Mouse (Mus musculus) CD4-positive helper T cell, adult 2 months (primary cell): ENCODE measurements around the gene Socs5.

ENCODE experiments used
- DNase-seq: peaks from one replicate; pipeline ENCODE4 v3.0.0-alpha.2; 2012; ENCODE audit warnings: low read depth, missing footprints, low spot score

Socs5 gene

GRCm38 (mm10) chr17:87108507-87109292, 1.2 kb downstream of the Socs5 start:
- DNase-seq = no peak

DNA sequence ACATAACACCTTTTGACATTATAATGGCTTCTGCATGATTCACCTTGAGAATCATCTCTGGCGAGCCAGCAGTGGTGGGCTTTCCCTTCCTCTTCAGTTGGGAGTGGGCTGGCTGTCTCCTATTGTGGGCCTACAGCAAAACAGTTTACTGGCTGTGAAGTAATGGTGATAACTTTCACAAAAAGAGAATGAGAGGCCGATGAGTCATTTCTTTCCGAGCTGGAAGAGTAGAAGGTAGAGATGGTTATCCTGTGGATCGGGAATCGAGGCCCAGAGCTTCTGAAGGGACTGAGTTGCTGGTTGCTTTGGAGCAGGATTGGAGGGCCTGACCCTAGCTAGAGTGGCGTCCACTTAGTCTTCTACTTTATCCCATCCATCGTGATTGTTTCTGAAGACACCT, 2.0 kb downstream of the Socs5 start:
- DNase-seq = no peak

DNA sequence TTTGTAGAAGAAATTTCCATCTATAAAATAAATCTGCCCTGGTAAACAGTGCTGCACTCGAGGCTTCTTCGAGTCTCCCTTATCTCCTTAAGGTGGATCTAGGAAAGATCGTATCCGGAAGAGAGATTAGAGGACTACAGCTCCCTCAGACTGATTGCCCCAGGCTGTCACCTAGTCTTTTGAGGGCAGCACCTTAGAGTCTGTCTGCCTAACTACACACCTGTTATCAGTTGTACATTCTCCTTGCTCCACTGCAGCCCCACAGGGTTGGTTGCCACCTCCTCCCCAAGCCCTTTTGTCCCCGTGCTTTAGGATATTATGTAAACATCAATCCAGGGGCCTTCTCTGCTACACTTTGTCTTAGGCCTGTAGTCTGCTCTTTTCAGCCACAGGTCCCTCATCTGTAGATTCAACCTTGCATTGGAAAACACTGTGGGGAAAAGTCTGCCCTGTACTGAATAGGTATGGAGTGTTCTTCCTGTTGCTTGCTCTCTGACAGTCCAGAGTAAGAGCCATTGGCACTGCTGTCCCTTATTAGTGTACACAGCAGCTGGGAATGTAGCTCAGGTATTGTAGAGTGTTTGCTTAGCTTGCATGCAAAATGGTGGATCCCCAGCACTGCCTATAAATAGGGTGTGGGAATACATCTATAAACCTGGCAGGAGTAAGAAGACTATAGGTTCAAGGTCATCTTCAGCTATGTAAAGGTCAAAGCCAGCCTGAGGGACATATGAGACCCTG, 5.5 kb downstream of the Socs5 start:
- DNase-seq = no peak

GRCm38 (mm10) chr17:87115615-87116014, 8.1 kb downstream of the Socs5 start:
- no peak for DNase-seq

DNA sequence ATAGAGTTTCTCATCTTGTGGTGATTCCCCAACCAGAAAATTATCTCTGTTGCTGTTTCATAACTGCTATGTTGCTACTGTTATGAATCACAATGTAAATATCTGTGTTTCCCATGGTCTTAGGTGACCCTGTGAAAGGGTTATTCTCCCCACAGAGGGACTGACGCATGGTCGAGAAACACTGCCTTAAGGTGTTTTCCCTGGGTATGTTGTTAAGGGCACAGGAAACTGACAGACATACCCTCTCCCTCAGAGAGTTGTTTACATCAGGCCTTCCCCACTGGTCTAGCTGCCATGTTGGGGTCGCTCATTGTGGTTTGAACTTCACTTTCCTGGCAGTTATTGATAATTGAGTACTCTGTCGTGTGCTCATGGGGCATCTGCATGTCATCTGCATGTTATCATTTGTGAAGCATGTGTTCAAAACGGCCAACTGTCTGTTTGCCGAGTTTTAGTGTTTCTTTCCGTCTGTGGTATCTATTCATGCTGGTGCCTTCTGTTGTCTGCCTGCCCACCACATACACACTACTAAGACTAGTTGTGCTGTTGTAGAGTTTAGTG, 11.6 kb downstream of the Socs5 start:
- DNase-seq = peak; percentile 65

DNA sequence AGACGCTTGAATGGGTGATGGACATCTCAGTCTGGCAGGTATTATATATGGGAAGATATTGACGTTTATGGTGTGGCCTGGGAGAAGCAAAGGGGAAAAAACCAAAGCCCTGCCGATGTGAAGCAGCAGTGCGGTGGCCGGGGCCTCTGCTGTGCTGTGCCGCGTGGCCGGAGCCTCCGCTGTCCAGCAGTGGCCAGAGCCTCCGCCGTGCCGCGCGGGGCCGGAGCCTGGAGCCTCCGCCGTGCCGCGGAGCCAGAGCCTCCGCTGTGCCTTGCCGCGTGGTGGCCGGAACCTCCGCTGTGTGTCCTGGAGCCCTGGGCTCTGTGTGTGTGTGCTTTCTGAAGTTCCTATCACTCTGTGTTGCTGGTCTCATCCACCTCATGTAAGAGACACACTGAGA, 17.9 kb downstream of the Socs5 start:
- no peak for DNase-seq

DNA sequence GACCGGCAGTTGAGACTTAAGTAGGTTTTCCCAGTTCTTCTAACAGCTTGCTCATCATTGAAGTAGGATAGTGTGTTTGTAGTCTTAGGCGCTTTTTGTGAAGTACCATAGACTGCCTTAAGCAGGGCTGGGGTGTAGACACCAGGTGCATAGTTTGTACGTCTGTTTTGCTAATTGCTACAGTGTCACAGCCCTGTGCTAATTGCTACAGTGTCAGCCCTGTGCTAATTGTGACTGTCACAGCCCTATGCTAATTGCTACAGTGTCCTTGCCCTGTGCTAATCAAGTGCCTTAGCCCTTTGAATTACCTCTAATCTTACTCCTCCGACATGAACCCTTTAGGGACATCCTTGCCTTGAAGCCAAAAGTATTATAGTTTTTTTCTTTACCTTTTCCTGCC, 24.8 kb downstream of the Socs5 start:
- no peak for DNase-seq

DNA sequence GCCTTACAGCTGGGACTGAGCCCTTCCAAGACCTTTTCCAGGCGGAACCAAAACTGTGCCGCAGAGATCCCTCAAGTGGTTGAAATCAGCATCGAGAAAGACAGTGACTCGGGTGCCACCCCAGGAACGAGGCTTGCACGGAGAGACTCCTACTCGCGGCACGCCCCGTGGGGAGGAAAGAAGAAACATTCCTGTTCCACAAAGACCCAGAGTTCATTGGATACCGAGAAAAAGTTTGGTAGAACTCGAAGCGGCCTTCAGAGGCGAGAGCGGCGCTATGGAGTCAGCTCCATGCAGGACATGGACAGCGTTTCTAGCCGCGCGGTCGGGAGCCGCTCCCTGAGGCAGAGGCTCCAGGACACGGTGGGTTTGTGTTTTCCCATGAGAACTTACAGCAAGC, 26.3 kb downstream of the Socs5 start:
- no peak for DNase-seq

- no peak for DNase-seq
Measured at GRCm38 (mm10) chr17:87134631-87135030, 27.2 kb downstream of the Socs5 start.

- no peak for DNase-seq
Measured at GRCm38 (mm10) chr17:87135741-87136140, 28.3 kb downstream of the Socs5 start.

DNA sequence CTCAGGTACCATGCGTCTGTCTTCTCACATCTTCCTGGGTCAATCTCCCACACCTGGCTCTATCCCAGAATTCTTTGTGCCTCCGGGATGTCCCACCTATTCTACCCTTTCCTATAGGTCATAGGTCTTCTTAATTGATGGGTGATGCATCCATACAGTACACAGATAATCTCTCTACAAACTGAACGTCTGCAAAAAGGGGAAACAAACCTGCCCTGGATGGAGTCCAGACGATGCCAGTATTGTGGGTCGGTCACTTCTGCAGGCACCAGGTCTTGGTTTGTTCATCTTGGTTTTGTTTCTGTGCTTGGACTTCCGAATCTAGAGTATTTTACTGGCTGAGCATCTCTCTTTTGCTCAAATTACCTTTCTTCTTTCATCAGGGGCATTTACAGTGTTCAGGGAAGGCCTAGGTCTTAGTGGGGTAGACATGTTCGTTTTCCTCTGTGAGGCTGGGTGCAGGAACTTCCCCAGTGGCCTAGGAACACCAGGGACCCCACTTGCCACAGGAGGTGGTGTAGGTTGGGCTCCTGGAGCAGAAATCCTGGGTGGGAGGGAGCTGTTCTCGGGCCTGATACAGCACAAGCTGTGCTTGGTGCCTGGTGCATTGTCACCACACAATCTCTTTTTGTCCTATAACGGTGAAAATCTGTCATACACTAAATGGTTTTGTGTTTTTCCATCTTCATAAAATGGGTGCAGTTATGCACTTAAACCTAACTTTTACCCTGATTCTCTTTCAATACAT, 33.9 kb downstream of the Socs5 start:
- DNase-seq = no peak

GRCm38 (mm10) chr17:87142271-87142670, 34.8 kb downstream of the Socs5 start:
- no peak for DNase-seq

- no peak for DNase-seq
Measured at GRCm38 (mm10) chr17:87143186-87143585, 35.7 kb downstream of the Socs5 start.

GRCm38 (mm10) chr17:87146415-87147021, 39.0 kb downstream of the Socs5 start:
- no peak for DNase-seq

DNA sequence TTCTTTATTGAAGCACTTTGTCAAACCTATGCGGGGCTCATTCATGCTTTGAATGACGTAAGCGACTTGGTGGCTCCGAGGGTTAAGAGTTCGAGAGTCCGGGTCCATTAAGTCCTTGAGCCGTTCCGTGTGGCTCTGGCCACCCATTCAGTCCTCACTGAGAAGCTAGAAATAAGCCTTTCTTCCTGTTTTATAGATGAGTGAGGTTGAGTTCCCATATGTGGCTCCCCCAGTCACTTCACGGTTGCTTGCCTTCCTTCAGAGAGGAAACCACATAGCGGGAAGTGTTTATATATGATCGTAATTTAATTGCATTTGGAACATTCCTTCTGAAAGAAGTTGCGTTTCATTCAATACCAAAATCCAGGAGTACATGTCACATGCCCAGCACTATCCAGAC, 42.3 kb downstream of the Socs5 start:
- no peak for DNase-seq

- no peak for DNase-seq
Measured at GRCm38 (mm10) chr17:87152984-87153383, 45.5 kb downstream of the Socs5 start.

- no peak for DNase-seq
Measured at GRCm38 (mm10) chr17:87155664-87156063, 48.2 kb downstream of the Socs5 start.

DNA sequence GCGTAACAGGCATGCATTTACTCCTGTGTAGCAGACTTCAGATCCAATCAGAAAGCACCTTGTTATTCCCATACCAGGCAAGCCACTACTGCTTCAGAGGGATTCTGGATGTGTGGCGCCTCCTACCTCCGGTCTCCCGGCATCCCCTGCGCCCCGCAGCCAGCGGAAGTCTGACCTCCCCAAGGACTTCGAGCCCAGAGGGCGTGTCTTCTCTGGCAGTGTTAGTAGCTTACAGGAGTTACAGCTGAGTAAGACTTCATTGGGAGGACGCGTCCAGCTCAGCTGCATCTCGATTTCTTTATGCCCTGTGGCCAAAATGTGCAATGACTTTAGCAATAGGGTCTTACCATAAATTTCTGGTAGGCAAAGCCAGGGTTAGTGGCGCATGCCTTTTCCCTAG, 50.3 kb downstream of the Socs5 start:
- no peak for DNase-seq

GRCm38 (mm10) chr17:87158597-87158996, 51.1 kb downstream of the Socs5 start:
- DNase-seq = no peak

GRCm38 (mm10) chr17:87160270-87160669, 52.8 kb downstream of the Socs5 start:
- no peak for DNase-seq

DNA sequence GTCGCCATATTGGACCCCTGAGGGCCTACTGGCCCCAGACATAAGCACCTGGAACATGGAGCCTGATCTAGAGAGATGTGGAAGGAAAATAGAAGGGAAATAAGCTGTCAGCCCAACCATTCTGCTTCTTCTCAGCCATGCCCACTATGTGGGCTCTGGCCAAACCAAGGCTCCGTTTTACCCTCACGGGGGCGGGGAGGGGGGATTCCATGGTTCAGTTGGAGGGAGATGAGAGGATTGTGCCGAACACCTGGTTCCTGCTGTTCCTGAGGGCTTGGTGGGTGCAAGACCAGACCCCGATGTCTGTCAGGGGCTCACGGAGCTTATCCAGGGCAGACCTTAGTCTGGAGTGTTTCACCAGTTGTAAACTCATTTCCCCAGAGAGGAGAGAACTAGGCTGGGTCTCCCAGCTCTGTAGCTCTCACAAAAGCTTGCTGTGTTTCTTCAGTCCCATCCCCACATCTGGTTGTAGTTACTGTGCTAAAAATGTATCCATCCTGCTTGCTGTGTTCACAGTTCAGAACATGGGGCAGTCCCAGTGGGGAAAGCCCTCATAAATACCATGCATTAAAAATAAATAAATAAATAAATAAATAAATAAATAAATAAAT, 56.9 kb downstream of the Socs5 start:
- no peak for DNase-seq
